Mouse (Mus musculus): ENCODE measurements around the gene 3830406C13Rik.

3830406C13Rik gene

DNA sequence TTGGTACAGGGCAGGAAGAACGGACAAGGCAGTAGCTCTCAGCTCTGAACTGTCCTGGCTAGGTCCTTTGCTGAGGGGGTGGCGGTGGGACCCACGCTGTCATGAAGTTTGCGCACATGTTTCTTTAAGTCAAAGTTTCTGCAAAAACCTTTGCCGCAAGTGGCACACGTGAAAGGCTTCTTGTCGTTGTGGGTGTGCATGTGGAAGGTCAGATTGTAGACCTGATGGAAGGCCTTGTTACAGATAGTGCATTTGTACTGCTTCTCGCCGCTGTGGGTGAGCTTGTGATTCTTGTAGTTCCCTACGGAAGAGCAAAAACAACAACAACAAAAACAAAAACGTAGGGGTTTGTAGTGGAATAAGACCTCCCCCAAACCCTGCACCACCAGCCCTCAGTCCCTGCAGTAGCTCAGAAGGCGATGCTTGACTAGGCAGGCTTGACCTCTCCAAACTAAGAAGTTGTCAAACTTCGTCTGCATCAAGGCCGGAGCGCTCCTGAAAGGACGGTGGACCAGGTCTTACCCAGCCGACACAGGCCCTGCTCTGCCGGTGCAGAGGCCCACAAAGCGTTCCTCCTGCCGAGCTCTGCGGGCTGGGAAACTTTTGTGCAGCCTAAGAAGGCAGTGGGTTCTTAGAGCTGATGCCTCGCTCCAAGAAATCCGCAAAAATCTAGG is 58.6 kb downstream of the 3830406C13Rik start:
- no peak for DNase-seq (ENCODE audit: low read depth, low spot score)

DNA sequence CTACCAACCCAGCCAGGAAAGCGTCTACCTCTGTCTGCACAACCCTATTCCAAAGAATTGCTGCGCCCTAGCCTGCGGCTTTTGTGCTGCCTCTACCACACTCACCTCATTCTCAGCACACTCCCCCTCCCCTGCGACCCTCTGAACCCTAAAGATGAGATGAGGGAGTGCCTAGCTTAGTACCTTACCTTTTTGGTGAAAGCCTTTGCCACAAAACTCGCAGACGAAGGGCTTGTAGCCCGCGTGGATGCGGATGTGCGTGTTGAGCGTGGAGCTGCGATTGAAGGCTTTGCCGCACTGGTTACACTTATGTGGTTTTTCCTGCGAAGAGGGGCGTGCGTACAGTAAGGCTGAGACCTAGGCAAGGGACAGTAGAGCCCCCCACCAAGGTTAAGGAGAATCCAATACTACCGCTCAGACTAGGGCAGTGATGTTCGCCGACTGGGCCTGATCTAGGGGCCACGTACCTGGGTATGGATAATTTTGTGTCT is 59.5 kb downstream of the 3830406C13Rik start:
- DNase-seq (ENCODE audit: low read depth, low spot score), result no peak

DNA sequence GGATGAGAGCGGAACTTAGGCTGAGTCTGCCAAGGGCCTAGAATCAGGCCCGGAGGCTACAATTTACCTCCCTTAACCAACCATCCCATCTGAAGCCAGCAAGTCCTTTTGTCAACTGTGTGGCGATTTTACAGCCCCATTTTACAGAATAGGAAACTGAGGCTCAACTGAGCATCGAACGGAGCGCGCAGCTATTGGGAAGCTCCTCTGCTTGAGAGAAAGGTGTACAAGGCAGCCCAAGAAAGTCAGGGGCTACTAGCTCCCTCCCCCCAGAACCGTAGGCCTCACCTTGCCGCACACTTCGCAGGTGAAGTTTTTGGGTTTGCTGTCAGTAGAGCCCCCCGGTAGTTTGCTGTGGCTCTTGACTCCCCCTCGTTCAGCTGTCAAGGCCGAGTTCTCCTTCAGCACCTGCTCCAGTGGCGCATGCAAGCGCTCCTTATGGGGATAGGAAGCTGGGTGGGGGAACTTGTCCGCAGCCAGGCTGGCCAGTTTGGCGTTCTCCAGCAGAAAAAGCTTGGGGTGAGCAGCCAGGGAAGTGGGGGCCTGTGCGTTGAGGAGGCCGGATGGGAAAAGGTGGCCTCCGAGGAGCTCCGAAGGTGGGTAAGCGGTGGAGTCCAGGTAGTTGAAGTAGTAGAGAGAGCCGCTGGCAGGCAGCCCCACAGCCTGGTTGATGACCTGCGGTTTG is 60.2 kb downstream of the 3830406C13Rik start:
- DNase-seq (ENCODE audit: low read depth, low spot score), result no peak

DNA sequence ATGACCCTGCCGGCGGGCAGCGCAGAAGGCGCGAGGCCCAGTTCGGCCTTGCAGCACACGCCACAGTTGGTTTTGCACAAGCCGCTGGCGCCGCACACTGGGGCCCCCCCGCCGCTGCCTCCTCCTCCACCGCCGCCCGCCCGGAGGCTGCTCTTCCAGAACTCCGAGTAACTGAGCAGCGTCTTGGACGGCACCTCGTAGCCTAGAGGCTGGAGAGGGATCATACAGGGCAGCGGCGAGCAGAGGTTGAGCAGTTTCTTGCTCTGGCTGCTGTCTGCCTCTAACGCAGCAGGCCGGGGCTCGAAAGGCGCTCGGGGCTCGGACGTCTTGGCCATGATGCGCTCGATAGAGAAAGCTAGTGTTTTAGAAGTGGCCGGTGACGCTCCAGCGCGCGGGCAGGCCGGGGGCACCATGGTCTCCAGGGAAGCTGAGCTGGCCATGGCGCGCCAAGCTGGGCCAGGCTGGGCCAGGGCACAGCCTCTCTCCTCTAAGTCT is 60.8 kb downstream of the 3830406C13Rik start:
- no peak for DNase-seq (ENCODE audit: low read depth, low spot score)

DNA sequence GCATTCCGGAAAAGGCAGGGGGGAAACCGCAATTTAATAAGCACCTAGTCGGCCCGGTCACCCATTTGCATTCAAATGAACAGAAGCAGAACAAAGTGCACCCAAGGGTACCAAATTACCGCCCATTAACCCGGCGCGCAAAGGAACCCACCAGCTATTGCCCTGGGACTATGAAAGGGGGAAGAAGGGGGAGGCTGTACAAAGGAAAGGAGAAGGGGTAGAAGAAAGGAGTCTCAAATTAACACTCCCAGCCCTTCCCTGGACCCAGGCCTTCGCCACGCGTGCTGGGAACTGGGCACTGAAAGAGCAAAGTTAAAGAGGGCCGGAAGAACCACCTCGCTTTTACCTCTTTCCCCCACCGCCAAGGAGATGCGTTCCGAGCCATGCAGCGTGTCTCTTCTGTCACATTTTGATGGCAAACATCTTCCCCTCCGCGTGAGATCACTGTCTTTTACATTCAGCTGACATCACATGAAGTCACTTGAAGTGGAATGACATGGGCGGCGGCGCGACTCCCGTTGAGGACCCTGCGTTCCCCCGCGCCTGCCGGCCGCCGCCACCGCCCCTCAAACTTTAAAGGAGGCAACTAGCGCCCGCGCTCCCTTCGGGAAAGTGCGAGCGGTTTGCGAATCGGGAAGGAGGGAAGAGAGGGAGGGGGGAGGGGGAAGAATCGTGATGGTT is 61.4 kb downstream of the 3830406C13Rik start:
- DNase-seq (ENCODE audit: low read depth, low spot score), result no peak

DNA sequence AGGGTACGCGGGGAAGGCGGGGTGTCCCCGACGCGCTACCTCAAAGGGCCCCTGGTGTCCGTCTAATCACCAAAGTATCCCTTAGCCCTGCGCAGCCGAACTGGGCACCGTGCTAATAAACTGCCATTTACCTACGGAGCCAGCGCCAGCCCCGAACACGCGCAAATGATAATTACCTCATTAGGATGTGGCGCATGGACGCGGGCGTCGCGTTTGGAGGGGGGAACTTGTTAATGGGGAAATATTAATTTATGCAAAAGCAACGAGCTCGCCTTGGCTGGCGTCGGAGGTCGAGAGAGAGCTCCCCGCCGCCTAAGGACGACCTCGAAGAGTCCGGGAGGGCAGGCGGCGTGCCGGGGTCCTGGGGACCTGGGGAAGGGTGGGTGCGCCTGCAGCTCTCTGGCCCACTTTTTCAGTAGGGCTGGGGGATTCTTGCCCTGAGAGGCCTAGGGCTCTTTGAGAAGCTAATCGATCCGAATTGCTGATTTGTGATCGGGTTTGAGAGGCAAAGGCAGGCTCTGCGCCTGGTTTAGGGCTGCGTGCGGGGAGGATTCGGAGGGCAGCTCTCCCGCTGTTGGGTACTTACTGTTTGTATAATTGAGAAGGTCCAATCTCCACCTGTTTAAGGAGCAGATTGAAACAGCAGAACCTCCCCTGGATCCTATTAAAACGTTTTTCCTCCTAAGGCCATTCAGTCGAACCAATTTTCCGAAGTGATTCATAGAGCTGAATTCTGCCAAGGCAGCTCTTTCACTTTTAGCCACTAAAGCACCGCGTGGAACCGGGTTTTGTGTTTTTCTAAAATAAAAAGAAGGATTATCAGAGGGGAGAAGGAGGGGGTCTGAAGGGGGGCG is 62.3 kb downstream of the 3830406C13Rik start:
- DNase-seq (ENCODE audit: low read depth, low spot score), result no peak

DNA sequence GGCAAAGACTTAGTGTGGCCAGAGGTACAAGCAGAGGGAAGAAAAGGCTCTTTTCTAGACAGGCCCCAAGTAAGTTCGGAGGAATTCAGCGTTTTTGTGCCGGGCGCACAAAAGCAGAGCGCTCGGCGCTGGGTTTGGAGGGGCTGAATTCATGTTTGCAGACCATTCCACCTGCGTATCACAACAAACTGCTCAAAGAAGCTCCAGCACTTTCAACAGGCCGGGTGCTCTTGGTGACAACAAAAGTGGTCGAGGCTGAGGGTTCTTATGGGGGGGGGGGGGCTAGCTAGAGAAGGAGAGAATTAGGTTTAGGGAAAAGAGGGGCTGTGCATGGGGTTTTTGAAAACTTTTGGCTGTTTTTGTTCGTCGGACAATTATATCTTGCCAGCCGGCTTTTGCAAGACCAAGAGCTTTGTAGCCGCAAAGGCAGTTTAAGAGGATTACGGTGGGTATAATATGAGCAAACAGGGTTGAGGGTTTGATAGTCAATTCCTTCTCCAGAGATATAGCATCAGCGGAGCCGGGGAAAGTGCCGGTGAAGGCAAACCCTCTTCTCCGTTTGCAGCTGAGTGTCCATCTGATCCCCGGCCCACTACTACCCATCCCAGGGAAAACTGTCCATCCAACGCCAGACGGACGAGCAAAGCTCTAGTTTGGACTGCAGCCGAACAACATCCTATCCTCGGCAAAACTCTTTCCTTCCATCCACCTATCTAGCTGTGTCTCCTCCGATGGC is 63.1 kb downstream of the 3830406C13Rik start:
- DNase-seq (ENCODE audit: low read depth, low spot score), result no peak

DNA sequence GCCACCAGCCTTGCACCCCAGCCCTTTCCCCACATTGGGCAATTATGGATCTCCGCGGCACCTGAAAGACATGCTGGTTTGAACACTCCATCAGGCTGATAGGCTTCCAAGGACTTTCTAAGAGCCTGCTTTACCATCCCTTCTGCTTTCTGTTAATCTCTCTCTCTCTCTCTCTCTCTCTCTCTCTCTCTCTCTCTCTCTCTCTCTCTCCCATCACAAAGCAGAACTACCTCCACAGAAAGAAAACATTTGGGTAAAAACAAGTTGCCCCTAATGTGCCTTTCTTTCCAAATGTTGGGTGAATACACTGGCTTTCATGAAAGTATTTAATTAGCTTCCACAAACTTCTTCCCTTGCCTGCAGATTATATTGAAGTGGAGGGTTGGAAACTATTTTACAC is 64.1 kb downstream of the 3830406C13Rik start, which contains the start of gene Fezf2:
Gene Fezf2, minus strand, starts transcription at position 101 of the 400 bp plus-strand sequence.
- no peak for DNase-seq (ENCODE audit: low read depth, low spot score)

DNA sequence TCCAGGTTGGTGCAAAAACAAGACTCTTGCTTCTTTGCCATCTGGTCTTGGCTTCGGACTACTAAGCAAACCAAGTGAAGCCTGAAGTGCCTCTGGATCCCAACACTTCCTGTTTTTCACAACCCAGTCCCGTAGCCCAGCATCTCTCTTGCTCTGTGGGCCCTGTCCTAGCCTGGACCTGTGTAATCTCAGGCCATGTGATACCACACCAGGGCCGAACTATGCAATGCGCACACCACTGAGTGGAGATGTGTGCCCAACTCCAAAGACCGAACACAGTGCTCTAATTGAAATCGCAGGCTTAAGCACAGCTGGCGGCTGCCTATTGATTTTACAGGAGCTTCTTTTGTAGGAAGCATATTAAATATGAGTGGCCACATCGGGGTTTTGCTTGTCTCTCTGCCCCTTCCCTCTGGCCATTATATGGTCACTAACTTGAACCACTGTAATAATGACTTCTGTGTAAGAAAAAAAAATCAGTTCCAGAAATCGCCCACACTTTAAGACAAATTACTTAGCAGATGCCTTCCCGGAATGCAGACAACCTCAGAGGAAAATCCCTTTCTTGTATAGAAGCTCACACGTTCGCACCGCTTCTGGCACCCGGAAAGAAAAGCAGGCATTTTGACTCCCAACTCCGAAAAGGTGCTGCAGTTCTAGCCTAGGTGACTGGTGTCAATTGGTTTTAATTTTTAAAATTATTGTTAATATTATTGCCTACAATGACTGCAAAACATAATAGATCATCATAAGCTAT is 65.5 kb downstream of the 3830406C13Rik start:
- no peak for DNase-seq (ENCODE audit: low read depth, low spot score)

DNA sequence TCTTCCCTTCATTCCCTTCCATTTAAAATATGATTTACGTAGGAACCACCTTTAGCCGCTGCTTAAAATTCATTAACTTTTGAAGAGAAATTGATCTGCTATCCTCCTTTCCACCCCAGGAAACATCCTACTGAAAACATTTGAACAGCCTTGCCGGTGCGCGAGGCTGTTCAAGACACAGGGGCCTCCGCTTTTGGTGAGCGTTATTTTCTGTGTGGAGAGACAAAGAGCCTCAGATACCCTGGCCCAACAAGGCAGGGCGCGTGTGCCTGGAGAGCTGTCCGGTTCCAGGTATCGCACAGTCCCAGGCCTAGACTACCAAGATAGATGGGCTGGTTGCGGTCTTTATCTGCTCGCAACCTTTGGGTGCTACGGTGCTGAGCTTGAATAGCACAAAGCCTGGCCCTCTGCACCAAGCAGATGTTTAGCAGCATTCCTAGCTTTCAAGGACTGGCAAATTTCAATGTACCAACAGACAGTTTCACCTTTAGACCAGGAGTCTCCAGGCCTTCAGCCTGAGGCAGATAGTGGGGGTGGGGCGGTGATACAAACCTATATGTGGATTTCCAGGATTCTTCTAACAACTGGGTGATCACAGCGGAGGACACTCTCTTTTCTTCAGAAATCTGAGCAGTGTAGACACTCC is 66.4 kb downstream of the 3830406C13Rik start:
- no peak for DNase-seq (ENCODE audit: low read depth, low spot score)

Measured in retina, adult 2 months (tissue).